Mouse (Mus musculus) MEL (cell line): Measurements from ENCODE around the gene Gpx6.

Source experiments
- CHD1 ChIP-seq: IDR thresholded peaks from 2 replicates; pipeline ENCODE4 v1.6.1; 2012; ENCODE audit warnings: low read depth, mild to moderate bottlenecking, inconsistent platforms, low read length, improper control_type of control experiment
- CTCF ChIP-seq, 3 experiments: IDR thresholded peaks in 2 of 3; conservative IDR thresholded peaks in 1 of 3; 2 replicates each; pipeline ENCODE4 v1.5.1; 2011 to 2012; ENCODE audit warnings: low read length in 3 of 3, low read depth in 2 of 3, mild to moderate bottlenecking in 2 of 3, improper control_type of control experiment in 1 of 3, inconsistent platforms in 1 of 3, mixed read lengths in 1 of 3, moderate library complexity in 1 of 3; ENCODE audit not compliant: control insufficient read depth in 1 of 3, insufficient read depth in 1 of 3, poor library complexity in 1 of 3, severe bottlenecking in 1 of 3
- EP300 ChIP-seq, 2 experiments: IDR thresholded peaks; 2 replicates each; pipeline ENCODE4 v1.6.1; 2011; ENCODE audit warnings: improper control_type of control experiment in 2 of 2, low read length in 2 of 2, low read depth in 1 of 2, mild to moderate bottlenecking in 1 of 2
- ETS1 ChIP-seq: IDR thresholded peaks from 2 replicates; pipeline ENCODE4 v1.6.1; 2012; ENCODE audit warnings: low read depth, mild to moderate bottlenecking, inconsistent platforms, low read length, improper control_type of control experiment, moderate library complexity
- GABPA ChIP-seq: IDR thresholded peaks from 2 replicates; pipeline ENCODE4 v1.6.1; 2012; ENCODE audit warnings: low read depth, mild to moderate bottlenecking, inconsistent platforms, low read length, improper control_type of control experiment, moderate library complexity
- JUND ChIP-seq: IDR thresholded peaks from 2 replicates; pipeline ENCODE4 v1.6.1; 2011; ENCODE audit warnings: low read depth, mild to moderate bottlenecking, improper control_type of control experiment, low read length
- MAX ChIP-seq: IDR thresholded peaks from 2 replicates; pipeline ENCODE4 v1.6.1; 2011; ENCODE audit warnings: low read length, improper control_type of control experiment
- MAZ ChIP-seq: IDR thresholded peaks from 2 replicates; pipeline ENCODE4 v1.6.1; 2012; ENCODE audit warnings: low read depth, mild to moderate bottlenecking, inconsistent platforms, low read length, improper control_type of control experiment
- POLR2A ChIP-seq, 2 experiments: IDR thresholded peaks; 2 replicates each; pipeline ENCODE4 v1.6.1; 2011 to 2012; ENCODE audit warnings: low read length in 2 of 2, mild to moderate bottlenecking in 2 of 2, control low read depth in 1 of 2, improper control_type of control experiment in 1 of 2, low read depth in 1 of 2, moderate library complexity in 1 of 2; ENCODE audit not compliant: control insufficient read depth in 1 of 2, insufficient read depth in 1 of 2, poor library complexity in 1 of 2
- RCOR1 ChIP-seq: IDR thresholded peaks from 2 replicates; pipeline ENCODE4 v1.6.1; 2012; ENCODE audit warnings: low read depth, mild to moderate bottlenecking, inconsistent platforms, low read length, improper control_type of control experiment
- USF1 ChIP-seq: IDR thresholded peaks from 2 replicates; pipeline ENCODE4 v1.6.1; 2014; ENCODE audit warnings: low read depth, mild to moderate bottlenecking, inconsistent platforms, low read length, improper control_type of control experiment, moderate library complexity
- ZNF384 ChIP-seq: IDR thresholded peaks from 2 replicates; pipeline ENCODE4 v1.6.1; 2012; ENCODE audit warnings: low read depth, mild to moderate bottlenecking, inconsistent platforms, low read length, improper control_type of control experiment

DNA sequence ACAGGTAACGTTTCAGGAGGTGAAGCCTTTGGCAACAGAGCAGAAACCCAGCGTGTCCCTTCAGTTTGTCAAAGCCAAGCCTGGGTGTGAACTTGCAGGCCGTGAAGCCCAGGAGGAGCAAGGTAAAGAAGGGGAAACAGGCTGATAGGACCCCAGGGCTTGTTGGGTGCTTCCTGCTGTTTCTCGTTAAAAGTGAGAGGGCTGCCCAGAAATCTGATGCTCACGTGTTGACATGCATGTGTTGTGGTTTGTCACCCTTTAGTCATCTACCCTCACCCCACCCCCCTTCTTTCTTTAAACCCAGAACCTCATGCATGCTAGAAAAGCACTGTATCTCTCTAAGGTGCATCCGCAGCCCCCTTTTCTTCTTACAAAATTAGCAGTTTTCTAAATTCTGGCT lies 54.7 kb downstream of the Gpx6 start:
- no peak for TF ChIP-seq CTCF (IDR thresholded peaks at IDR 0.05 in 2 of 3, conservative IDR thresholded peaks at IDR 0.05 in 1 of 3; ENCODE audit: control insufficient read depth in 1 of 3, insufficient read depth in 1 of 3, low read depth in 2 of 3, low read length in 3 of 3, poor library complexity in 1 of 3, severe bottlenecking in 1 of 3)
- no peak for TF ChIP-seq EP300 (IDR thresholded peaks at IDR 0.05; ENCODE audit: low read depth in 1 of 2, low read length in 2 of 2)
- TF ChIP-seq RCOR1: no peak
- no peak for TF ChIP-seq POLR2A (IDR thresholded peaks at IDR 0.05; ENCODE audit: control insufficient read depth in 1 of 2, insufficient read depth in 1 of 2, low read depth in 1 of 2, low read length in 2 of 2, poor library complexity in 1 of 2)
- no peak for TF ChIP-seq USF1
- no peak for TF ChIP-seq GABPA
- no peak for TF ChIP-seq JUND
- TF ChIP-seq ZNF384: no peak
- no peak for TF ChIP-seq MAZ
- TF ChIP-seq ETS1: no peak
- no peak for TF ChIP-seq CHD1
- no peak for TF ChIP-seq MAX
